Mouse (Mus musculus) heart, postnatal 0 days (tissue): ENCODE results near the gene Medag.

Experiments
- CTCF ChIP-seq: IDR thresholded peaks from 2 replicates; pipeline ENCODE4 v1.5.1; 2016; ENCODE audit warnings: antibody characterized with exemption, control low read depth, low read depth
- EP300 ChIP-seq: IDR thresholded peaks from 2 replicates; pipeline ENCODE4 v1.6.1; 2016; ENCODE audit warnings: antibody characterized with exemption, low read depth

DNA sequence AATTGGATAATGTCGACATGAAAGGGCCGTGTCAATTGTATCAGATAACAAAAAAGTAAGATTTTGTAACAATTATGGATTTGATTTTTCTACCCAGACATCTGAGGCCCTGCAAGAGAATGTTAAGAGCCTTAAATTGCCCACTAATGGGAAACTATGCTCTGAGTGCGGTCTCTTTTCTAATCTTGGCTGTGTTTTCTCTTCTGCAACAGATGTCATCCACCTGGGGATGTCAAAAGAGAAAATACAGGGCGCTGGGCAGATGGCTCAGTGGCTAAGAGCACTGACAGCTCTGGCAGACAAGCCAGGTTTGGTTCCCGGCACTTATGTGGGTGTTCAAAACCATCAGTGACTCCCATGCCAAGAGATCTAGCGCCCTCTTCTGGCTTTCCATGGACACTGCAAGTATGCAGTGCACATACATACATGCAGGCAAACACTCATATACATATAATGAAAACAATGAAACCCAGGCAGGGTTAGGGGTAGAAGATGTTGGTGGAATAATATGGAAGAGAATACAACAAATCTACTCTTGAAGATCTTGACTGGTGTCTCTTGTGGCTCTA lies 19.0 kb upstream of the Medag start:
- no peak for TF ChIP-seq EP300
- no peak for TF ChIP-seq CTCF
